Mouse (Mus musculus) urinary bladder, postnatal 36 days (tissue): ENCODE measurements at regions not wholly inside any gene's neighbourhood (a gene's known extent, or its start where the extent isn't known, plus 50 kb on each side); places are given as distances from the start of the nearest gene placed in this dataset.

Experiments
- DNase-seq, 2 experiments: peaks; one replicate each; pipeline ENCODE4 v3.0.0; 2022; ENCODE audit warnings: low spot score in 2 of 2, mixed read lengths in 1 of 2

DNA sequence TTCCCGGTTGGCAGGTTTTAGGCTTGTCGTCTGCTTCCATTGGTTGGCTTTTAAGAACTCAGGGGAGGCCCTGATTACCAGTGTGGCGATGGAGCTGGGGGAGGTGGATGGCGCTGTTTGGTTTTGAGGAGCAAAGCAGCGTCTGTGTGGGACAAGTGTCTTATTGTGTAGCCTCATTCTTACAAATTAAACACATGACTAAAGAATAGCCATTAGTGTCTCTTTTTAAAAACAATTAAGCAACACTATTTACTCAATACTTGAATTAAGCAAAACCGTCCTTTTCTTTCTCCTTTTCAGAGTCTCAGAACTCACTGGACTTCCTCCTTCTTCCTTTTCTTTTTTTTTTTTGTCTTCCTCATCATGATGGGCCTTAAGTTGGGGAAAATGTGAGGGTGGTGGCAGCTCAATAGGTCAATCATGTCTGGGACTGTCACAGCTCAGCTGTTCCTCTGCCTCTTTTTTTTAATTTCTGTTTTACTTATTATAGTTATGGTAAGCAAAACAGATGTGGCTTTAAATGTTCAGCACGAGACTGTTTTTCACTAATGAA, 89.1 kb downstream of the Kcnrg start:
- no peak for DNase-seq

- DNase-seq = no peak
Observed at GRCm38 (mm10) chr14:61696886-61697554, 89.8 kb downstream of the Kcnrg start.

GRCm38 (mm10) chr14:61697704-61698103, 90.4 kb downstream of the Kcnrg start:
- DNase-seq = no peak

- no peak for DNase-seq
Observed at GRCm38 (mm10) chr14:61698358-61699055, 91.2 kb downstream of the Kcnrg start.

GRCm38 (mm10) chr14:61699638-61700037, 92.4 kb downstream of the Kcnrg start:
- no peak for DNase-seq

DNA sequence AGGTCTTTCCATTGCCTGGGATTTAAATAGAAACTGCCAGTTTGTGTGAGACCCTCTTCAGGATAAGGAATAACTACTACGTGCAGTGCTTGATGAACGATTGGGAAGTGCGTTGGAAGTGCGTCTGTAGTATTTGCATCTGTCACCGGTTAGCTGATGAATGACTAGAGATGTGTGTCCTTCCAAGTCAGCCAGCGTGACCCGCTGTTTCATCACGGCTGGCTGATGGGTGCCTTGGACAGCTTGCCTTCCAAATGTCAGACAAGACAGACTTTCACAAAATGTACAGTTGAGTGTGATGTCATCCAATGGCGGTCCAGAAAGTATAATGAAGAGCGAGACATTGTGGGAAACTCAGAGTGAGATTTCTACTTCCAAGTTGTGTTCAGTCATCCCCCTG, 93.9 kb downstream of the Kcnrg start:
- DNase-seq = no peak

DNA sequence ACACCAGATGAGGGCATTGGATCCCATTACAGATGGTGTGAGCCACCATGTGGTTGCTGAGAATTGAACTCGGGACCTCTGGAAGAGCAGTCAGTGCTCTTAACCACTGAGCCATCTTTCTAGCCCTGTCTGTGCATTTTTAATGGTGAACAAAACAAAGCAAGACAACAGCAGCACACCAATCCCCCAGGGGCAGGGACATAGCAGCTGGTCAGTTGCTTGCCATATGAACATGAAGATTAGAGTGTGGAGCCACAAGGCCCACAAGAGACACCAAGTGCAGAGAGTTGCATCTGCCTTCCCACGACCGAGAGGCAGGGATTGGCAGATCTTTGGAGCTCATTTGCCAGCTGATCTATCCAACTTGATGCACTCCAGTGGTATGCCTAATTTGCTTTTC, 96.7 kb downstream of the Kcnrg start:
- no peak for DNase-seq

DNA sequence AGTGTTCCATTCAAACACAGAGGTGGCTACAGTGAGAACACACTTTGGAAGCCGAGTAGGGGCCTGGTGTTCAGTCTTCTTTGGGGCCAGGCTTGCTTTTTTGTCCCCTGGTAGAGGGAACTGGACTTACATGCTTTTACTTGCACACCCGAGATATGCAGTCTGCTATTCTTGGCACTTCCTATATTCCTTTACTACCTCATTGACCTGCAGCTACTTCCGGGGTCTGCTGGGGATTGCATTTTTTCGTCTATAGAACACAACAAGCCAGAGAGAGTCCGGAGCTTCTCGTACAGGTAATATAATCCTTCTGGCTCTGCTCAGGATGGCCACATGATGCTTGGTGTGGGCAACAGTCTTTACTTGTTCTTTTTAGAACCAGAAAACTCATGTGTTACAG, 99.7 kb downstream of the Kcnrg start:
- no peak for DNase-seq

DNA sequence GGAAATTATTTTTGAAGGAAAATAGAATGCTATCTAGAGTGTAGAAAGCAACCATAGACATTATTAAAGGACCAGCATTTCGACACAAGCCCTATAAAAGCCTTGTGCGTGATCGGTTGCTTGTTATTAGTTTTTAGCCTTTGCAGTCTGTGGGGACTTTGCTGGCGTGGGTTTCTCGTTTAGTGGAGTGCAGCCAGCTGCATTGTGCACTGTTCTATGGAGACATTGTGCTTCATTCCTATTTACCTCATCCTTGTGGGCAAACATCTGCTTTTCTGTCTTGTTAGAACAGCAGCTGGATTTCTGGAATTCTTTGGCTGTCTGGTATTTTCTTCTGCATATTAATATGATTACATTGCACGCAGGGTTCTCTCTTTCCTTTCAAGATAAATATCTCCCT, 101.1 kb downstream of the Kcnrg start:
- no peak for DNase-seq

GRCm38 (mm10) chr14:61715746-61716145, 108.5 kb downstream of the Kcnrg start:
- no peak for DNase-seq

DNA sequence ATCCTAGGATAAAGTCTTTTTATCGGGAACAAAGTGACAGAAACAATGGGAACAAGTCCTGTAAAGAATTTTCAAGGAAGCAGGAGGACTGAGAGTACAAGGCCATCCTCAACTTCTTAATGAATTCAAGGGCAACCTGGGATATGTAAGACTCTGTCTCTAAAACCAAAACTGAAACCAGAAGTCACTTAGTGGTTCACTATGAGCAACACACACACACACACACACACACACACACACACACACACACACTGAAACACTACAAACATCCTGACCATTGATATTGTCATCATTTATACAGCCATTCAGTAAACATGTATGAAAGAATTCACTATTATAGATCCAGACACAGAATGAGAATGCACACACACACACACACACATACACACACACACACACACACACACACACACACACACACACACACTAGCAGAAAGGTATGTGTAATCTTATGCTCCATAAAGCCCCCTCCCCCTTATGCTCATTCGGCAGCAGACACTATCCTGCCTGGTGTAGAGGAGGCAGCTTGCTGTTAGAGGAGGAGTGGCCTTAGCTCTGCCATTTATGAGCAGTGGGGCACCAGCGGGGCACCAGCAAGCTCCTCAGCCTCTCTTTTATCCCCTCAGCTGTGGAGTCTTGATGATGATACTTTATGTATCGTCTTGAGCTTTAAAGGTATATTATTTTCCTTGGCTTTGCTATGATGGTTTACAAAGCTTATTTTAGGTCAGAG, 111.3 kb downstream of the Kcnrg start:
- DNase-seq = no peak

DNA sequence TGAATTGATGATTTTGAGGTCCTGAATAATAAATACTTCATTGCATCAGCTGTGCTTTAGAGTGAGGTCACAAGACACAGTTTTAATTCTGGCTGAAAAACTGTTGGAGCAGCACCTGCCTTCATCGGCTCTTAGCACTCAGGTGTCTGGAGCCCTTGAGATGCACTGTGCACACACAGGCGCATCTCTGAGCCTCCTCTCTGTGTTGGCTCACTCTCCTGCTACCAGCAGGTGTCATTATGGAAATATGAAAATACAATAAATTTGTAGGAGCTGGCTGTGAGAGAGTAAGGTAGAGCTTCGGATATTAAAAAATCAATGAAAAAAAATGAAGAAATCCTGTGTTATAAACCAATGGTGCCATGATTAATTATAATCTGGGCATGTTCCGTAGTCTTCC, 114.0 kb downstream of the Kcnrg start:
- no peak for DNase-seq

DNA sequence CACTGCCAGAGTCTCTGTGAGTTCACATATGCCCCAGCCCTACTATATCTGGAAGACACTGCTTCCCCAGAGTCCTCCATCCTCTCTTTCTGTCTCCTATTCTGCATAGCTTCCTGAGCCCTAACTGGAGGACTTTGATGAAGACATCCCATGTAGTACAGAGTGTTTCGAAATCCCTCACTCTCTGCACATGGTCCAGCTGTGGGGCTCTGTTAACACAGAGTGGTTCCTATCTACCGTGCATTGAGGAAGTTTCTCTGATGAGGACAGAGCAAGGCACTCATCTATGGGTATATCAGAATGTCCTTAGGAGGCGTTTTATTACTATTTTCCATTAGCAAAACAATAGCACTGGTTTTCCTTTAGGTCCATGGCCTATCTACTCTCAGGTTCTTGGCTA, 117.7 kb downstream of the Kcnrg start:
- no peak for DNase-seq

DNA sequence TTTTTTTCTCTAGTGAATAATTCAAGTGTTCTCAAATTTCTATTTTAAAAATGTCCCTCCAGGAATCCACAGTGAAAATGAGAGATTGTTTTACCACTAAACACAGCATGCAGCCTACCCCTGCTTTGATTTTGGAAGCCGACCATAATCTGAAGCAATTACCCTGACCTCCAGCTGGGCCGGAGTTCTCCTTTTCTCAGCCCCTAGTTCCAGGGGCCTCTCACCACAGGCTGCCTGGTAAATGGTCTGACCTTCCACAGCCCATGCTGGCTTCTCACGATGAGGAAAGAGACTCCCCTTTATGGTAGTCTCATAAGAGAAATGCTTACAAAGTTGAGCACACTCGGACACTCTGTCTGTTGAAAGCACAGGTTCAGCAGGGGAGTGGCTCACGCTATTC, 121.3 kb downstream of the Kcnrg start:
- no peak for DNase-seq

- DNase-seq = no peak
Observed at GRCm38 (mm10) chr14:61735541-61735940, 128.3 kb downstream of the Kcnrg start.

- no peak for DNase-seq
Observed at GRCm38 (mm10) chr14:61736384-61737322, 129.4 kb downstream of the Kcnrg start.

DNA sequence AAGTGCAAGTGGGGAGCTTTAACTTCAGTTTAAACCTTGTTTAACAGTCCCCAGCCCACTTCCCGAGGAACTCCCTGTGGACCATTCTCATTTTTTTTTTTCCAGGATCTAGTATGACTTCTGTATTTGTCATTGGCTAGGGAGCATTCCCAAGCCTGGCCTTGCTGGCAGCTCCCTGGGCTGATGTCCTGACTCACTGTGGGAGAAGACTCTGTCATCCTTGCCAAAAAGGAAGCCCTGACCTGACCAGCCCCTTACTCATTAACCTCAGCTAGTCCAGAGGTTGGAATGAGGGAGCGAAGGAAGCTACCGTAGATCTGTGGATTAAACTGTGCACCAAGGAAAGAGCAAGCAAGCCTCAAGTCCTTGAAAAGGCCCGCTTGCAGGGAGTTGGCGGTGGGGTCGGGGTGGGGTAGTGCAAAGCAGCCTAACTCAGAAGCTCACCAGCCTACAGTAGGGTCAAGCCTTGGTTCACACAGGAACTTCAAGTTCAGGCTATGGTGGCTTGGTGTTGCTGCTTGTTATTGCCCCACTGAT, 130.3 kb downstream of the Kcnrg start:
- DNase-seq = no peak

- DNase-seq = no peak
Observed at GRCm38 (mm10) chr14:61739453-61739852, 132.2 kb downstream of the Kcnrg start.

DNA sequence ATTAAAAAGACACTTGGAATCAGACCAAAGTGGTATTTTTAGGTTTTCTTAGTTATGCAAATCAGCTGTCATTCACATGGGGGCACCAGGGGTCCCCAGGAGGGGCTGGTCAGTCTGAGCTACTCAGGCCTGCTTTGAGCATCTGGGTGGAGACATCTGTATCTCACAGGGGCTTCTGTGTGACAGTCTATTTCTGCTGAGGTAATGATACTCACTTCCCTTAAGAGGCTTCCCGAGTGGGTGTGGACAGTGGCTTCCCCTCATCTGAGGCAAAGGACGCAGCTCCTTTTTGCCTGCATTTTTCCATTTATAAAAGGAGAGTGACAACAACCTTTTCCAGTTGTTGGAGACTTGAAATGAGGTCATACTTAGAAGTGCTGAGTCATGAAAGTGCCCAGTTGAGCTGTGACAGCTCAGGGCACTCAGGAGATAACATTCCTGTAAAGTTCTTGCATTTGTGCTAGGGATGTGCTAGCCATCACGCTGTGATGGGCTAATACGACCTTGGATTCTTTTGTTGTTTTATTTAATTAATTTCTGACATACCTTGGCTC, 136.7 kb downstream of the Kcnrg start:
- DNase-seq = no peak

DNA sequence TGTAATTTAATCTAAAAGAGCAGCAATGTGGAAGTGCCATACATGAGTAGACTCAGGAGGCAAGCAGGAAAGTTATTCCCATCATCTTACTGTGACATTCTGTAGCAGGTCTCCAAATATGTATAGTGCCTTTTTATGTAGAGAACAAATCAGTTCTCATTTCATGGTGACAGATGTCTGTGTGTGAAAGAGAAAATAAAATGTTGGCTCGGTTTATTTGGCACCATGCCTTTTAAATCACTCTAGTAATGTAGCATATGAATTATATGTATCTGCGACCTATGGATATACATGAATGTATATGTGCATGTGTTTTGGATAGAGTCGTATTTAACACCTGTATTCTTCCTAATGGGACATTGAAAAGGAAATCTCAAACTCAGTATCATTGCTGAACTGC, 146.2 kb downstream of the Kcnrg start:
- no peak for DNase-seq

- DNase-seq = no peak
Observed at GRCm38 (mm10) chr14:61756651-61757050, 149.4 kb downstream of the Kcnrg start.
